17 mouse cellular contexts compared by ENCODE assay signal in genomic region chr19:53197766-53198165, GRCm38 (mm10). TPM values are rescaled to one million over a fixed set of nuclear protein-coding genes. Genes with fewer than 3 reads are reported as not detected.
A peak's percentile ranks its signal among the peaks of the same experiment; 100 is the strongest.
DNase-seq lines count a peak whose midpoint lies in the region; ATAC-seq lines count a peak whose summit lies in the region.
"Had no signal": no experiment of that assay in that cellular context is flagged by ENCODE, and none has a peak within 500 bp of the region (broad histone marks: within the 10 kb centered on the region; RNA-seq: fewer than 3 reads in every experiment).

No protein-coding gene starts in this region.

- H3K9ac ChIP-seq in kidney, embryonic 15.5 days, result no peak overlapping the region
- H3K9ac ChIP-seq: hindbrain, embryonic 15.5 days; limb, embryonic 12.5 days; neural tube, embryonic 15.5 days had no signal

- no peaks in the 10 kb centered on the region for H3K27me3 ChIP-seq in heart, embryonic 10.5 days (ENCODE audit: insufficient read depth, poor library complexity, severe bottlenecking)
- H3K27me3 ChIP-seq in kidney, embryonic 15.5 days, result no peaks in the 10 kb centered on the region
- no peaks in the 10 kb centered on the region for H3K27me3 ChIP-seq in megakaryocyte, embryonic 14.5 days (replicated peaks)
- H3K27me3 ChIP-seq: hindbrain, embryonic 15.5 days; limb, embryonic 12.5 days; neural tube, embryonic 15.5 days had no signal

- H3K4me2 ChIP-seq in kidney, embryonic 15.5 days, result no peak overlapping the region
- H3K4me2 ChIP-seq: hindbrain, embryonic 15.5 days; limb, embryonic 12.5 days; neural tube, embryonic 15.5 days had no signal

- H3K9me3 ChIP-seq in heart, embryonic 10.5 days, result no peaks in the 10 kb centered on the region
- no peaks in the 10 kb centered on the region for H3K9me3 ChIP-seq in kidney, embryonic 15.5 days (replicated peaks)
- H3K9me3 ChIP-seq in megakaryocyte, embryonic 14.5 days, result no peaks in the 10 kb centered on the region
- H3K9me3 ChIP-seq: forebrain, embryonic 10.5 days; G1E; hindbrain, embryonic 15.5 days; limb, embryonic 12.5 days; midbrain, embryonic 10.5 days; neural tube, embryonic 15.5 days had no signal

- H3K36me3 ChIP-seq in heart, embryonic 10.5 days, result peaks cover 17% of the 10 kb centered on the region
- 0 out of 2 replicates have a peak, but pooled peaks cover 9% of the 10 kb centered on the region for H3K36me3 ChIP-seq in kidney, embryonic 15.5 days
- peaks cover 57% of the 10 kb centered on the region for H3K36me3 ChIP-seq in megakaryocyte, embryonic 14.5 days (replicated peaks; ENCODE audit: low read length)
- H3K36me3 ChIP-seq: hindbrain, embryonic 15.5 days; neural tube, embryonic 15.5 days had no signal

- DNase-seq in heart, embryonic 10.5 days (ENCODE audit: low spot score), result no peak
- DNase-seq in heart, postnatal 14 days, result no peak
- peak; percentile 56 to 60 for DNase-seq in kidney, adult 8-10 months
- DNase-seq in yolk sac, embryonic 10.5 days (ENCODE audit: low spot score), result peak; percentile 43
- DNase-seq in layer of hippocampus, adult 9-10 months (ENCODE audit: low spot score), result no peak
- DNase-seq: cerebellum, adult 2 months; right cerebral cortex, postnatal 4 days; thymus, adult 2 months had no signal

- H3K4me3 ChIP-seq in heart, embryonic 10.5 days, result no peak overlapping the region
- H3K4me3 ChIP-seq in kidney, embryonic 15.5 days (replicated peaks), result no peak overlapping the region
- peak overlapping the region; percentile 70 for H3K4me3 ChIP-seq in megakaryocyte, embryonic 14.5 days (replicated peaks)
- H3K4me3 ChIP-seq: forebrain, embryonic 10.5 days; hindbrain, embryonic 15.5 days; limb, embryonic 12.5 days; midbrain, embryonic 10.5 days; neural tube, embryonic 15.5 days had no signal

- ATAC-seq in kidney, embryonic 15.5 days (replicated peaks; ENCODE audit: low FRiP score), result no peak
- no peak for ATAC-seq in megakaryocyte, adult 5-6 weeks (ENCODE audit: poor library complexity, severe bottlenecking)

- H3K4me1 ChIP-seq in heart, embryonic 10.5 days, result peaks cover 41% of the 10 kb centered on the region
- H3K4me1 ChIP-seq in kidney, embryonic 15.5 days, result peaks cover 5% of the 10 kb centered on the region; the same call in 1 of the 2 replicates
- H3K4me1 ChIP-seq in megakaryocyte, embryonic 14.5 days, result peaks cover 77% of the 10 kb centered on the region

- WGBS in heart, embryonic 10.5 days, result 61% methylated on average over 7 of the region's 7 CpGs
- 72% methylated on average over 7 of the region's 7 CpGs for WGBS in kidney, embryonic 15.5 days

- intact Hi-C loops in heart, postnatal 14 days (cut with DNase I), result no loop called here

- H3K27ac ChIP-seq in heart, embryonic 10.5 days, result peak overlapping the region; percentile 47; the same call in 1 of the 2 replicates
- H3K27ac ChIP-seq in kidney, embryonic 15.5 days, result no peak overlapping the region
- H3K27ac ChIP-seq: forebrain, embryonic 10.5 days; hindbrain, embryonic 15.5 days; limb, embryonic 12.5 days; midbrain, embryonic 10.5 days; neural tube, embryonic 15.5 days had no signal

RNA-seq across cellular contexts. Expression of gene Add3, which starts 57.5 kb away (rescaled TPM):
- 128 and 173 TPM in 2 replicates for polyA plus RNA-seq in heart, embryonic 10.5 days (2016; fragmentation: Nextera tagmentation; extraction: Ambion mirVana)
- total RNA-seq in heart, postnatal 14 days (2021), result 10 to 100 TPM; 63.4 to 65.2 TPM
- polyA plus RNA-seq in kidney, embryonic 15.5 days (2015; fragmentation: Nextera tagmentation; extraction: Ambion mirVana), result 80.1 and 85.6 TPM in 2 replicates
- 1.3 and 6.1 TPM in 2 replicates for polyA plus RNA-seq in megakaryocyte, embryonic 14.5 days (2012; ENCODE audit: insufficient read depth, low replicate concordance)
- total RNA-seq in megakaryocyte, adult 5-6 weeks (2015), result 235 and 240 TPM in 2 replicates
- total RNA-seq in megakaryocyte, adult 5-6 weeks (2017), result 317 and 336 TPM in 2 replicates

Comparison
In these comparisons a context has a peak if more than half of its experiments do, and no peak if none do; other contexts are left out.
1. DNase-seq: peak in kidney, adult 8-10 months (2 of 2) and yolk sac, embryonic 10.5 days (single experiment); none in heart, embryonic 10.5 days (single experiment), heart, postnatal 14 days (0 of 2) and layer of hippocampus, adult 9-10 months (single experiment).
2. RNA of gene Add3, which starts 57.5 kb away (polyA plus RNA-seq): 128 to 173 TPM in heart, embryonic 10.5 days and 80.1 to 85.6 TPM in kidney, embryonic 15.5 days; 1.3 to 6.1 TPM in megakaryocyte, embryonic 14.5 days; every median in the first group is over 10 times any median in the second.